Mouse (Mus musculus): Measurements from ENCODE around the gene Cacna1d.

DNA sequence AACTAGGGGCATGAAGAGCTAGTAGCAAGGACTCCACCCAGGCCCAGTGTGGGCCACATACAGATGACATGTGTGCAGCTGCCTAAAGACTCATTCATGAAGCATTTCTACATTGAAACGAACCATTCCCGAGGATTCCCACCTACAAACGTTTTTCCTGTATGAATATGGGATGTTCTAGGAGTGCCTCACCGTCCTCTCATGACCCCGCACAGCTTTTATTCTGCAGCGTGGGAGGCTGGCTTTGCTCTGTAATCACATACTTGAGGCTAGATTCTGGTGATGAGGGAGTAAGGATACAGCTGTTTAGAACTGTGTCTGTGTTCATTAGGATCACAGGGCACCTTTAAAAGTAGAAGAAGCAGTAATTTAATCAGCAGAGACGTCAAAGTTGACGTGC, 219.4 kb downstream of the Cacna1d start:
- TF ChIP-seq CTCF (IDR thresholded peaks at IDR 0.05; ENCODE audit: low read depth, low read length) (no peak), POLR2A (IDR thresholded peaks at IDR 0.05; ENCODE audit: extremely low read depth, insufficient read depth, low read length) (no peak)

All from liver, adult 2 months (tissue).